Mouse (Mus musculus): ENCODE measurements around the gene Mrm2. TPM values are rescaled to one million over a fixed set of nuclear protein-coding genes. Genes with fewer than 3 reads are reported as not detected.
"Not testable (repeated sequence)": the region's sequence is repeated elsewhere in the genome, so short reads cannot be mapped to it uniquely, and the experiment has no call there.

Mrm2 gene
- polyA plus RNA-seq, 2 experiments, result 13.5 to 18.6 TPM

DNA sequence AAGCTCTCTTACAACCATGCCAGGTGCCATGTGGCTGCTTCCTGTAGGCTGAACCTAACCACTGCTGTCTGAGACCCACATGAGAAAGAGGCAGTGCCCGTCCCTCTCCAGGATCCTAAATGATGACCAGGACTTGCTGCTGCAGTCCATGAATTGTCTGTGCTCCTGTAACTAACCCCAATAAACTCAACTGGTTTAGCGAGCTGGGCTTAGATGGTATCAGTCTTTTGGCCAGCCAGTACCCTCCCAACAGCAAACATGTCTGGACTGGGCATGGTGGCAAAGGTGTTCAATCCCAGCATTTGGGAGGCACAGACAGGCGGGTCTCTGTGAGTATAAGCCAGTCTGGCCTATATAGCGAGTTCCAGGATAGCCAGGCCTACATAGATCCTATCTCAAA is 37.2 kb upstream of the Mrm2 start:
- WGBS, result 86% methylated on average over 4 of the region's 4 CpGs
- TF ChIP-seq POLR2A (IDR thresholded peaks at IDR 0.05; ENCODE audit: borderline replicate concordance, extremely low read depth, insufficient read depth, insufficient read length), result no peak
- ATAC-seq (ENCODE audit: low FRiP score, low read depth), result no peak
- no peak overlapping the region for H3K4me3 ChIP-seq (replicated peaks; ENCODE audit: low read length)
- no peaks in the 10 kb centered on the region for H3K27me3 ChIP-seq (ENCODE audit: control insufficient read depth, insufficient read depth, low read length)
- H3K9me3 ChIP-seq (ENCODE audit: control insufficient read depth, low read length), result no peaks in the 10 kb centered on the region
- no peaks in the 10 kb centered on the region for H3K36me3 ChIP-seq (ENCODE audit: control insufficient read depth, insufficient read depth, low read length)
- no peak overlapping the region for H3K4me2 ChIP-seq (replicated peaks; ENCODE audit: low read depth, low read length, severe bottlenecking)
- H3K4me1 ChIP-seq (ENCODE audit: control insufficient read depth, insufficient read depth, low read length), result peaks cover 5% of the 10 kb centered on the region; the same call in 1 of the 2 replicates
- H3K9ac ChIP-seq (ENCODE audit: low read depth, low read length, severe bottlenecking), result no peak overlapping the region
- H3K27ac ChIP-seq (replicated peaks; ENCODE audit: low read depth, low read length), result no peak overlapping the region
- DNase-seq (ENCODE audit: low spot score), result no peak

DNA sequence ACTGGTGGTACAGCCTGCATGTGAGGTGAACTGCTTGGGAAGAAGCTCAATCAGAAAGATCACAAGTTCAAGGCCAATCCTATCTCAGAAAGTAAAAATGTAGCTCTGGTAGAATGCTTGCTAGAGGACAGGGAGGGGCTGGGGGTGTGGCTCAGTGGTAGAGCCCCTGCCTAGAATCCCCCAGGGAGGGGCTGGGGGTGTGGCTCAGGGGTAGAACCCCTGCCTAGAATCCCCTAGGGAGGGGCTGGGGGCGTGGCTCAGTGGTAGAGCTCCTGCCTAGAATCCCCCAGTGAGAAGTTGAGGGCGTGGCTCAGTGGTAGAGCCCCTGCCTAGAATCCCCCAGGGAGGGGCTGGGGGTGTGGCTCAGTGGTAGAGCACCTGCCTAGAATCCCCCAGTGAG is 36.4 kb upstream of the Mrm2 start:
- H3K27me3 ChIP-seq (ENCODE audit: control insufficient read depth, insufficient read depth, low read length); H3K9ac ChIP-seq (ENCODE audit: low read depth, low read length, severe bottlenecking); H3K36me3 ChIP-seq (ENCODE audit: control insufficient read depth, insufficient read depth, low read length); H3K9me3 ChIP-seq (ENCODE audit: control insufficient read depth, low read length); H3K4me1 ChIP-seq (ENCODE audit: control insufficient read depth, insufficient read depth, low read length); DNase-seq (ENCODE audit: low spot score); ATAC-seq (ENCODE audit: low FRiP score, low read depth); H3K4me3 ChIP-seq (replicated peaks; ENCODE audit: low read length); H3K4me2 ChIP-seq (replicated peaks; ENCODE audit: low read depth, low read length, severe bottlenecking); H3K27ac ChIP-seq (replicated peaks; ENCODE audit: low read depth, low read length): not testable (repeated sequence)
- 83% methylated on average over 2 of the region's 2 CpGs for WGBS

DNA sequence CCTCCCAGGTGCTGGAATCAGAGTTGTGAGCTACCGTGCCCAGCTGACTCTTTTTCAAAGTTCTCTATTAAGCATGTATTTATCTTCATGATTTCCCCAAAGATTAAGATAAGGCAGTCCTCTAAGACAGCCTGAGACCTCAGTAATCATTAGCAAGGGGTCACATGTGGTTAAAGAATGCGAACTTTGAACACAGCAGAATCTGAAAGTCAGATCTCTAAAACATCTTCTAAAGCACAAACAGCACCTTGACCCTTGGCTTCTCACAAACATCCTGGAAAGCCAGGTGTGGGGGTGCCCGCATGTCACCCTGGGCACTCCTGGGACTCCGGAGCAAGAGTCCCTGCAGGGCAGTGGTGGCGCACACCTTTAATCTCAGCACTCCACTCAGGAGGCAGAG is 32.7 kb upstream of the Mrm2 start:
- H3K9me3 ChIP-seq (ENCODE audit: control insufficient read depth, low read length), result no peaks in the 10 kb centered on the region
- no peak overlapping the region for H3K4me2 ChIP-seq (replicated peaks; ENCODE audit: low read depth, low read length, severe bottlenecking)
- ATAC-seq (ENCODE audit: low FRiP score, low read depth) (no peak), DNase-seq (ENCODE audit: low spot score) (no peak)
- WGBS, result 95% methylated on average over 5 of the region's 5 CpGs
- H3K27ac ChIP-seq (replicated peaks; ENCODE audit: low read depth, low read length), result no peak overlapping the region
- H3K36me3 ChIP-seq (ENCODE audit: control insufficient read depth, insufficient read depth, low read length), result peaks cover 1% of the 10 kb centered on the region; the same call in 1 of the 2 replicates
- no peak overlapping the region for H3K9ac ChIP-seq (ENCODE audit: low read depth, low read length, severe bottlenecking)
- no peaks in the 10 kb centered on the region for H3K27me3 ChIP-seq (ENCODE audit: control insufficient read depth, insufficient read depth, low read length)
- H3K4me3 ChIP-seq (replicated peaks; ENCODE audit: low read length), result no peak overlapping the region
- no peaks in the 10 kb centered on the region for H3K4me1 ChIP-seq (ENCODE audit: control insufficient read depth, insufficient read depth, low read length)
- no peak for TF ChIP-seq POLR2A (IDR thresholded peaks at IDR 0.05; ENCODE audit: borderline replicate concordance, extremely low read depth, insufficient read depth, insufficient read length)

DNA sequence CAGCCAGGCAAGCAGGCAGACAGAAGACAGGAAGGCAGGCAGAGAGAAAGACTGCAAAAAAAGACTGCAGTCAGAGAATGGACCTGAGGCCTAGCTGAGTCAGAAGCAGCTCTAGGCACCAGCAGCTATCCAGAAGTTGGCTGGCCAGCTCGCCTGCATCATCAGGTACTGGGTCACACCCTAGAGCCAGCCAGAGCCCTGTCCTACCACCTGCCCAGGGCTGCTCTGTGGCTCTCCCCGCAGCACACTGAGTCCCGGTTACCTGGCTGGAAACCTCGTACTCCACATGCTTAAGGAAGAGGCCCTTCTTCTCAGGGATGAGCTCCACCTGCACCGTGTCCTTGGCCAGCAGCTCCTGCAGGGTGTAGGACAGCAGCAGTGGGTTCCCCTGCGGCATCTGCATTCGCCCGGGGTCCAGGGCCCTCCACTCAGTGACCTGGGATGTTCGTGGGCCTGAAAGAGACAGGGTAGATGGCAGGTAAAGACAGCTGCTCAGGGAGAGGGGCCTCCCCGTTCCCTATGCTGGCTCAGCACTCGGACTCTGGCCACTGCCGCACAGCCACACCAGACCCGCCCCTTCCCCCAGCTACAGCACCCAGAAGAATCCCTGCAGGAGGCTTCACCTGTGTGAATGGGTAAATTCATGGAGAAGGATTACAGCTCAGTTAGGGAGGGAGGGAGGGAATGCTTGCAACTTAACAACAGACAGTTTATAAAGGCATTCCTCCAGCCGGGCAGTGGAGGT is 28.4 kb upstream of the Mrm2 start:
- no peaks in the 10 kb centered on the region for H3K4me1 ChIP-seq (ENCODE audit: control insufficient read depth, insufficient read depth, low read length)
- TF ChIP-seq POLR2A (IDR thresholded peaks at IDR 0.05; ENCODE audit: borderline replicate concordance, extremely low read depth, insufficient read depth, insufficient read length), result no peak
- peaks cover 26% of the 10 kb centered on the region for H3K36me3 ChIP-seq (ENCODE audit: control insufficient read depth, insufficient read depth, low read length)
- no peak for ATAC-seq (ENCODE audit: low FRiP score, low read depth)
- WGBS, result 79% methylated on average over 14 of the region's 14 CpGs
- no peaks in the 10 kb centered on the region for H3K27me3 ChIP-seq (ENCODE audit: control insufficient read depth, insufficient read depth, low read length)
- H3K4me2 ChIP-seq (replicated peaks; ENCODE audit: low read depth, low read length, severe bottlenecking), result no peak overlapping the region
- DNase-seq (ENCODE audit: low spot score), result no peak
- H3K9me3 ChIP-seq (ENCODE audit: control insufficient read depth, low read length), result no peaks in the 10 kb centered on the region
- H3K9ac ChIP-seq (ENCODE audit: low read depth, low read length, severe bottlenecking), result no peak overlapping the region
- H3K4me3 ChIP-seq (replicated peaks; ENCODE audit: low read length), result no peak overlapping the region
- H3K27ac ChIP-seq (replicated peaks; ENCODE audit: low read depth, low read length), result no peak overlapping the region

DNA sequence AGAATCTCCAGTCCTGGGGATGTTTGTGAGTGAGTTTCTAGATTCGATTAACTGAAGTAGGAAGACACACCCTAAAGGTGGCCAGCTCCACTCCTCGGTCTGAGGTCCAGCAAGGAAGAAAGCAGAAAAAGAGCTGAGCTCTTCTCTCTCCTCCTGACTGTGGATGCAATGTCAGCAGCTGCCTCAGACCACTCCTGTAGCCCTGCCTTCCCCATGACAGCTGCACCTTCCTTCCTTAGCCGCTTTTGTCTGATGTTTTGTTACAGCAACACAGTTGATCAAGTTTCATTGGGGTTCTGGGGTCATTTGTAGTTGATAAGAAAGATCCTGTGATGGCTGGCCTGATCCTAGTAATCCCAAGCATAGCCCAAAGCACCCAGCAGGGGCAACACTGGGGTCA is 25.8 kb upstream of the Mrm2 start:
- no peak for DNase-seq (ENCODE audit: low spot score)
- no peak for ATAC-seq (ENCODE audit: low FRiP score, low read depth)
- H3K9me3 ChIP-seq (ENCODE audit: control insufficient read depth, low read length), result no peaks in the 10 kb centered on the region
- no peak for TF ChIP-seq POLR2A (IDR thresholded peaks at IDR 0.05; ENCODE audit: borderline replicate concordance, extremely low read depth, insufficient read depth, insufficient read length)
- 93% methylated on average over 3 of the region's 3 CpGs for WGBS
- no peak overlapping the region for H3K4me3 ChIP-seq (replicated peaks; ENCODE audit: low read length)
- peaks cover 50% of the 10 kb centered on the region for H3K36me3 ChIP-seq (ENCODE audit: control insufficient read depth, insufficient read depth, low read length)
- no peaks in the 10 kb centered on the region for H3K4me1 ChIP-seq (ENCODE audit: control insufficient read depth, insufficient read depth, low read length)
- H3K9ac ChIP-seq (ENCODE audit: low read depth, low read length, severe bottlenecking), result no peak overlapping the region
- no peak overlapping the region for H3K27ac ChIP-seq (replicated peaks; ENCODE audit: low read depth, low read length)
- no peaks in the 10 kb centered on the region for H3K27me3 ChIP-seq (ENCODE audit: control insufficient read depth, insufficient read depth, low read length)
- H3K4me2 ChIP-seq (replicated peaks; ENCODE audit: low read depth, low read length, severe bottlenecking), result no peak overlapping the region
